Mouse (Mus musculus): ENCODE results near the gene Dlk1. TPM values are rescaled to one million over a fixed set of nuclear protein-coding genes. Genes with fewer than 3 reads are reported as not detected.
"Not testable (repeated sequence)": the region's sequence is repeated elsewhere in the genome, so short reads cannot be mapped to it uniquely, and the experiment has no call there.

Dlk1 gene
- total RNA-seq, 2 experiments from 2014 or later: 4.8 to 5.0 TPM

GRCm38 (mm10) chr12:109469793-109470192, 17.2 kb downstream of the Dlk1 start:
- no peak for DNase-seq (ENCODE audit: low spot score in 2 of 2)
- Histone ChIP-seq H3K27ac (no peak overlapping the region), H3K4me3 (no peak overlapping the region)
- TF ChIP-seq CTCF (conservative IDR thresholded peaks at IDR 0.05): no peak

GRCm38 (mm10) chr12:109472627-109473026, 20.0 kb downstream of the Dlk1 start:
- H3K4me3 ChIP-seq: no peak overlapping the region
- no peak for DNase-seq (ENCODE audit: low spot score in 2 of 2)
- no peak overlapping the region for H3K27ac ChIP-seq
- TF ChIP-seq CTCF (conservative IDR thresholded peaks at IDR 0.05): no peak

GRCm38 (mm10) chr12:109473575-109473976, 21.0 kb downstream of the Dlk1 start:
- DNase-seq (ENCODE audit: low spot score in 2 of 2): peak; percentile 21 to 25
- Histone ChIP-seq H3K4me3 (no peak overlapping the region), H3K27ac (no peak overlapping the region)
- no peak for TF ChIP-seq CTCF (conservative IDR thresholded peaks at IDR 0.05)

- no peak for DNase-seq (ENCODE audit: low spot score in 2 of 2)
- no peak for TF ChIP-seq CTCF (conservative IDR thresholded peaks at IDR 0.05)
- no peak overlapping the region for H3K4me3 ChIP-seq
- H3K27ac ChIP-seq: no peak overlapping the region
Measured at GRCm38 (mm10) chr12:109474187-109474606, 21.6 kb downstream of the Dlk1 start.

- no peak for TF ChIP-seq CTCF (conservative IDR thresholded peaks at IDR 0.05)
- H3K4me3 ChIP-seq: no peak overlapping the region
Measured at GRCm38 (mm10) chr12:109475501-109475900, 22.9 kb downstream of the Dlk1 start.

GRCm38 (mm10) chr12:109486525-109486924, 33.9 kb downstream of the Dlk1 start:
- H3K4me3 ChIP-seq; H3K27ac ChIP-seq; DNase-seq (ENCODE audit: low spot score in 2 of 2): not testable (repeated sequence)

More at GRCm38 (mm10) chr12:109475501-109475900, 22.9 kb downstream of the Dlk1 start:
- H3K27ac ChIP-seq: no peak overlapping the region
- no peak for DNase-seq (ENCODE audit: low spot score in 2 of 2)

GRCm38 (mm10) chr12:109491701-109492100, 39.1 kb downstream of the Dlk1 start:
- H3K27ac ChIP-seq: no peak overlapping the region
- TF ChIP-seq CTCF (conservative IDR thresholded peaks at IDR 0.05): no peak
- no peak overlapping the region for H3K4me3 ChIP-seq
- peak; percentile 50 to 62 for DNase-seq (ENCODE audit: low spot score in 2 of 2)

GRCm38 (mm10) chr12:109493381-109493780, 40.8 kb downstream of the Dlk1 start:
- Histone ChIP-seq H3K4me3 (no peak overlapping the region), H3K27ac (no peak overlapping the region)
- TF ChIP-seq CTCF (conservative IDR thresholded peaks at IDR 0.05): no peak
- DNase-seq (ENCODE audit: low spot score in 2 of 2): no peak

- no peak overlapping the region for H3K4me3 ChIP-seq
- no peak for TF ChIP-seq CTCF (conservative IDR thresholded peaks at IDR 0.05)
- H3K27ac ChIP-seq: no peak overlapping the region
- no peak for DNase-seq (ENCODE audit: low spot score in 2 of 2)
Measured at GRCm38 (mm10) chr12:109495016-109495644, 42.5 kb downstream of the Dlk1 start.

- TF ChIP-seq CTCF (conservative IDR thresholded peaks at IDR 0.05): no peak
- H3K4me3 ChIP-seq: no peak overlapping the region
- no peak overlapping the region for H3K27ac ChIP-seq
- no peak for DNase-seq (ENCODE audit: low spot score in 2 of 2)
Measured at GRCm38 (mm10) chr12:109496397-109496796, 43.8 kb downstream of the Dlk1 start.

- DNase-seq (ENCODE audit: low spot score in 2 of 2): no peak
- no peak overlapping the region for H3K4me3 ChIP-seq
- H3K27ac ChIP-seq: no peak overlapping the region
- no peak for TF ChIP-seq CTCF (conservative IDR thresholded peaks at IDR 0.05)
Measured at GRCm38 (mm10) chr12:109500992-109501391, 48.4 kb downstream of the Dlk1 start.

GRCm38 (mm10) chr12:109502360-109503040, 49.9 kb downstream of the Dlk1 start:
- Histone ChIP-seq H3K4me3 (no peak overlapping the region), H3K27ac (no peak overlapping the region)
- no peak for DNase-seq (ENCODE audit: low spot score in 2 of 2)
- no peak for TF ChIP-seq CTCF (conservative IDR thresholded peaks at IDR 0.05)

GRCm38 (mm10) chr12:109507693-109508092, 55.1 kb downstream of the Dlk1 start:
- H3K27ac ChIP-seq: no peak overlapping the region
- H3K4me3 ChIP-seq: no peak overlapping the region
- no peak for DNase-seq (ENCODE audit: low spot score in 2 of 2)
- no peak for TF ChIP-seq CTCF (conservative IDR thresholded peaks at IDR 0.05)
